Mouse (Mus musculus) thymus, adult 2 months (tissue): ENCODE measurements at regions not wholly inside any gene's neighbourhood (a gene's known extent, or its start where the extent isn't known, plus 50 kb on each side); places are given as distances from the start of the nearest gene placed in this dataset.

Source experiments
- CTCF ChIP-seq: fragments of 200-500 bp; IDR thresholded peaks from 2 replicates; pipeline ENCODE4 v1.5.1; 2012; ENCODE audit warnings: mild to moderate bottlenecking, control low read depth, low read length, moderate library complexity, borderline replicate concordance; ENCODE audit not compliant: control insufficient read depth, poor library complexity, insufficient read depth; ENCODE audit errors: extremely low read depth
- POLR2A ChIP-seq: fragments of 200-500 bp; IDR thresholded peaks from 2 replicates; pipeline ENCODE4 v1.6.1; 2012; ENCODE audit warnings: mild to moderate bottlenecking, low read length, control low read depth, moderate library complexity; ENCODE audit not compliant: control insufficient read depth, poor library complexity, insufficient read depth; ENCODE audit errors: extremely low read depth

- no peak for TF ChIP-seq CTCF
- TF ChIP-seq POLR2A: no peak
These were observed 132.6 kb upstream of the Klf4 start for GRCm38 (mm10) chr4:55664822-55665221.
